Mouse (Mus musculus) 3T3-L1 (cell line): Measurements from ENCODE around the gene Olfr955.

Experiments
- DNase-seq: peaks from one replicate; pipeline ENCODE4 v3.0.0-alpha.2; 2015; ENCODE audit warnings: low read depth, low spot score

Olfr955 gene

DNA sequence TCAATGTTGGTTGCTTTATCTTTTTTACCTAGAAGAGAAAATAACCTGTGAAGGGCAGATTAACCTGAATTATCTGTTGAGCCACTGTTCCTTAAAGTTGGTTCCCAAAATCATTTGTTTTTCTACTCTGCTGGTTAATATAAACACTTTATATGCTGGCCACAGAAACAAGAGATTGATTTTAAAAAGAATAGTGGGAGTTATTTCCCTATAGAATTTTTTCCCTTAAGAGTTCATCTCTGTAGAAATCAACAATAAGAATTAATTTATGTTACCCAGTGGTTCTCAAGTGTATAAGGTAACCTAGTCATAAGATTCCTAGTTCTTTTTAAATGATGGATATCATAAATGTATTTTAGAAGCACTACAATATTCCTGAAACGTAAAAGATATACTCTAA, at the start of gene Olfr955:
Olfr955 (minus strand) TSS at position 101 of the 400 bp plus-strand sequence.
- no peak for DNase-seq

DNA sequence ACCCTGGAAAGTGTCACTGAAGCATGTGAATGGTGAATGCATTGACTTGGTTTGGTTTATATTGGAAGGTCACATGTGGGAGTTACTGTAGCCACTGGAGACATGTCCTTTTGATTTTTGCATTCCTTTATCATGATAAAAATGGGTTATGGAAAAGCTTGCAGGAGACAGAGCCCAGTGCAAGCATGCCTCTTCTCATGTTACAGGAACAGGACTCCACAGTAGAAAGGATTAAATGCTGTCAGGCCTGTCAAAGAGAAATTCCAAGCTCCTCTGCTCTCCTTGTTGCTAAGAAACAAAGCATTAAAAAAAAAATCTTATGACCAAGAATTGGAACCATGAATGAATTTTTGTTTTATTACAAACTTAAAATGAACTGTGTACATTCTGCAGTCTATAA, 46.9 kb upstream of the Olfr955 start:
- DNase-seq: no peak

DNA sequence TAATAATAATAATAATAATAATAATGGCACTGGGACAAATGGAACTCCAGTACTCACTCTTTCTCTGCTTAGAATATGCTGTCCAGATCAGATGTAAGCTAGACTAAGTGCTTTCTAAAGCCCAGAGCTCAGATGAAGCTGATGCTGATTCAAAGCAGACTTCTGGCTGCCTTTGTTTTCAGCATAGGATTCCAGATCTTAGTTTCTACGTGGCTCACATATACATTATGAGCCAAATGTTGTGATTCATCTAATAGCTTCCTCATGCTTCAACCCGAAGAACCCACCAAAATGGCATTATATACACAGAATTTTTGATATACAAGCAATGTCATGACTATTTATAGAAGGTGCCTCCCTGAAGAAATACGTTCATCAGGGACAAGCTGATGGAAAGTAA, 43.8 kb upstream of the Olfr955 start, which contains the start of gene Olfr957:
Olfr957 (minus strand) TSS at position 279 of the 400 bp plus-strand sequence.
- peak; percentile 4 for DNase-seq

DNA sequence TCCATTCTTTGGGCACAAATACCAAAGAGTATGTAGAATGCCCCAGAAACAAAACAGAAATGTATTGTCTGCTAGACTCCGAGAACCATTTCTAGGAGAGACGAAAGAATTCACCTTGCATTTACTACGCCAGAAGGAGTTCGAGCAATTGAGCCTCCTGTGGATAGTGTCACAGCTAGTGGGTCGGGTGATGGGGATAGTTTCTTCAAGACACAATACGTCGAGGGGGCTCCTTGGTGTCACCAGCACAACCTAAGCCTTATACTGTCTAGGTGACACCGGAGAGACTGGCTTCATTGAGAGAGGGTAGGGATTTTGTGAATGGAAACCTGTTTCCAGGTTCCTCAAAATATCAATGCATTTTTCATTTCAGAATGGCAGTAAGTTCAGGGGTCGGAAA, 37.7 kb upstream of the Olfr955 start:
- DNase-seq: no peak

DNA sequence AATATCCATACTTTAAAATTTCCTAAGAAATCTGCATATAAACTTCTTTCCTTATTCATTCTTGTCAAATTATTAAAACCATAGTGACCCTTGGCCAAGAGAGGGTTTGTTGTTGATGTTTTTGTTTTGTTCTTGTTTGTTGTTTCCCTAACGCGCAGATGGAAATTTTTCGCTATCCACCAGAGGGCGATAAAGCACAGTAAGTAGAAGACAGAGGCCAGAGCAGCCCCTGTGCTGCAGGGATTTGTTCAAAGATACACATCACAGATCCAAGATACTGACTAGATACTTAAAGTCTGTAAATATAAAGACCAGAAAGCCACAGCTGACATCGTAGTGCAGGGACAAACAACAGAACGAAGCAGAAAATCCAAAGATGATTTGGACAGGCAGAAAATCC, 37.3 kb upstream of the Olfr955 start:
- peak; percentile 60 for DNase-seq

DNA sequence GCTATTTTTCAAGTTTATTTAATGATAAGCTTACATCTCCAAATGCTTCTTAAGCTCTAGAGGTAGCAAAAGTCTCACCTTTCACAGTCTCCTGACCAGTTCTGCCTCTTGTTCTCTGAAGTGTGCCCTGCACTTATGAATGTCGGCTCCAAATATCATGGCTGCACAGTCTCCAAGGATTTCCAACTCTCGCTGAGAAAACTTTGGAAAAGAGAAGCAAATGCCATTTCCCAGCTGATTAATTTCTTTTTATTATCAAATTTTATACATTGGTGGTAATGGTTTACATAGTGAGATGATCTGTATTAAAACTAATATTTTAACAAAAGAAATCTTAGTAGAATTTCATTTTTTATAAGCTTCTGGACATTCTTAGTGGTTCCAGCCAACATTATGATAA, 22.2 kb upstream of the Olfr955 start, which contains the start of gene Olfr44:
Olfr44 (minus strand) TSS at position 101 of the 400 bp plus-strand sequence.
- no peak for DNase-seq

DNA sequence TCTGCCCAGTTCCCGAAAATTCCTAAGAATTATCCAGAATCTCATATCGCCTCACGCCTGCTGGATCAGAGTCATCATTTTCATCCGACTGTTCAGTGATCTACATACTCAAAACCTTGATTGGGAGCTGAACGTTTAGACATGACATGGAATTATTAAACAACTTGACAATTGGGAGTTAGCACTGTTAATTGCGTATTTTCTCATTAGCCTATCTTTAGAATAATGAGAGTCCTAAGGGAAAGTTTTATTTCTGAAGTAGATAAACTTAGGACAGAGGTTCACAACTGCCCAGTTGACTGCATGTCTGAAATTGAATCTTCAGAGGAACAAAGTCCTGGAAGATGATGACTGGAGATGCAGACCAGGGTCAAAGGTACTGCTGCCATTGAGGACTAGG, 15.3 kb downstream of the Olfr955 start, which contains the start of gene Olfr954:
Olfr954 (plus strand) TSS at position 301 of the 400 bp plus-strand sequence.
- no peak for DNase-seq

DNA sequence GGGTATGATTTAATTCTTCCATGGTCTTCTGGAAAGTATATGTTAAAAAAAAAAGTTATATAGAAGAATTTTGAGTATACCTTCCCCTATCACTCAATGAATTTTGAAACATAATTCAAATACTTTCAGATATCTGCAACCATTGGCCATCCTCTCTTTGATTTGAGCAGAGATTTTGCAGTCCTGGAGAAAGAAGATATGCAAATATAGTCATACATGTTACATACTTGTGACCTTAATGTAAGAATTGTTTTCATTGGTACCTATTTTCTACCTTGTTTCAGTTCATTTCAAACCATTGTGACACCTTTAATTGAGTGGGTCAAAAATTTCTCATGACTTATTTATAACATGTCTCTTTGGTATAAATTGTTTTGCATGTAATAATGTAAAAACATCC, 44.7 kb downstream of the Olfr955 start, which contains the start of gene Olfr952:
Olfr952 (minus strand) TSS at position 101 of the 400 bp plus-strand sequence.
- DNase-seq: no peak
